Mouse (Mus musculus): ENCODE measurements around the gene Yme1l1.

Gene Yme1l1

GRCm38 (mm10) chr2:23155777-23156607 is at the start of gene Yme1l1, which contains the start of gene Mastl:
TSS of gene Yme1l1 (plus strand) at chr2:23156369.
TSS of gene Mastl (minus strand) at chr2:23156024.
- in situ Hi-C loops (cut with MseI, MboI), result no loop called here

- in situ Hi-C loops (cut with MseI, MboI), result no loop called here
Measured at GRCm38 (mm10) chr2:23119573-23119972, 36.6 kb upstream of the Yme1l1 start.

- in situ Hi-C loops (cut with MseI, MboI), result no loop called here
Measured at GRCm38 (mm10) chr2:23155199-23155621, 959 bp upstream of the Yme1l1 start.

- in situ Hi-C loops (cut with MseI, MboI), result no loop called here
Measured at GRCm38 (mm10) chr2:23156608-23157081, 476 bp downstream of the Yme1l1 start.

- in situ Hi-C loops (cut with MseI, MboI), result no loop called here
Measured at GRCm38 (mm10) chr2:23172305-23172704, 16.1 kb downstream of the Yme1l1 start.

GRCm38 (mm10) chr2:23194366-23194765 is 38.2 kb downstream of the Yme1l1 start:
- in situ Hi-C loops (cut with MseI, MboI), result no loop called here

GRCm38 (mm10) chr2:23201034-23201433 is 44.9 kb downstream of the Yme1l1 start:
- in situ Hi-C loops (cut with MseI, MboI), result no loop called here

GRCm38 (mm10) chr2:23202900-23203670 is 46.9 kb downstream of the Yme1l1 start:
- in situ Hi-C loops (cut with MseI, MboI), result no loop called here

GRCm38 (mm10) chr2:23207070-23207526 is 50.9 kb downstream of the Yme1l1 start, which contains the start of gene 4931423N10Rik:
TSS of gene 4931423N10Rik (plus strand) at chr2:23207476.
- in situ Hi-C loops (cut with MseI, MboI), result no loop called here

- in situ Hi-C loops (cut with MseI, MboI), result no loop called here
Measured at GRCm38 (mm10) chr2:23213661-23214060, 57.5 kb downstream of the Yme1l1 start.

GRCm38 (mm10) chr2:23225199-23225598 is 69.0 kb downstream of the Yme1l1 start:
- in situ Hi-C loops (cut with MseI, MboI), result no loop called here

- in situ Hi-C loops (cut with MseI, MboI), result no loop called here
Measured at GRCm38 (mm10) chr2:23228463-23228862, 72.3 kb downstream of the Yme1l1 start.

GRCm38 (mm10) chr2:23234065-23234773 is 78.0 kb downstream of the Yme1l1 start:
- in situ Hi-C loops (cut with MseI, MboI), result no loop called here
